Mouse (Mus musculus) cortical plate, adult 2 months (tissue): ENCODE results near the gene Amh.

Source experiments
- CTCF ChIP-seq: fragments of 200-500 bp; IDR thresholded peaks from 2 replicates; pipeline ENCODE4 v1.5.1; 2011; ENCODE audit warnings: mild to moderate bottlenecking, control low read depth, low read length; ENCODE audit not compliant: insufficient read depth; ENCODE audit errors: extremely low read depth
- POLR2A ChIP-seq: fragments of 200-500 bp; IDR thresholded peaks from 2 replicates; pipeline ENCODE4 v1.6.1; 2011; ENCODE audit warnings: mild to moderate bottlenecking, low read length, control low read depth; ENCODE audit not compliant: insufficient read depth; ENCODE audit errors: extremely low read depth

- TF ChIP-seq CTCF (no peak), POLR2A (no peak)
These were observed 50.7 kb downstream of the Amh start for GRCm38 (mm10) chr10:80855749-80856073.
